Mouse (Mus musculus) heart, adult 2 months (tissue): Measurements from ENCODE around the gene Ppp1r15b.

Experiments used
- CTCF ChIP-seq: fragments of 200-600 bp; IDR thresholded peaks from 2 replicates; pipeline ENCODE4 v1.8.1; 2022; ENCODE audit warnings: antibody characterized with exemption, mild to moderate bottlenecking, moderate library complexity
- EP300 ChIP-seq: fragments of 200-500 bp; IDR thresholded peaks from 2 replicates; pipeline ENCODE4 v1.6.1; 2011; ENCODE audit warnings: low read depth, low read length, control low read depth; ENCODE audit not compliant: insufficient read depth
- POLR2A ChIP-seq: fragments of 200-500 bp; IDR thresholded peaks from 2 replicates; pipeline ENCODE4 v1.6.1; 2011; ENCODE audit warnings: mild to moderate bottlenecking, low read depth, low read length, control low read depth; ENCODE audit not compliant: insufficient read depth

GRCm38 (mm10) chr1:133085417-133085742, 45.6 kb upstream of the Ppp1r15b start:
- TF ChIP-seq EP300: no peak
- TF ChIP-seq POLR2A: no peak
- TF ChIP-seq CTCF: no peak
